Comparison of ENCODE assay signal across 8 mouse cellular contexts in genomic region chr4:117681931-117682461, GRCm38 (mm10). TPM values are rescaled to one million over a fixed set of nuclear protein-coding genes. Genes with fewer than 3 reads are reported as not detected.
DNase-seq lines count a peak whose midpoint lies in the region; ATAC-seq and TF ChIP-seq lines count a peak whose summit lies in the region.

Gene Dmap1, minus strand, starts transcription at chr4:117682273.

- ATAC-seq in G1E (ENCODE audit: extremely low read depth, insufficient number of reproducible peaks, low FRiP score, poor library complexity, severe bottlenecking): peak; percentile 58
- peak; percentile 93 for ATAC-seq in forebrain, embryonic 16.5 days
- peak; percentile 85; the same call in 1 of the 2 replicates for ATAC-seq in lung, embryonic 15.5 days (ENCODE audit: borderline replicate concordance, extremely low read depth, low FRiP score, low TSS enrichment)

- H3K4me2 ChIP-seq in forebrain, embryonic 16.5 days (ENCODE audit: low read length): peak within 1 kb of the TSS; percentile 63
- H3K4me2 ChIP-seq in lung, embryonic 15.5 days: peak within 1 kb of the TSS; percentile 69

- peaks cover 8% of the 10 kb centered on the region for H3K27me3 ChIP-seq in G1E (ENCODE audit: insufficient read depth, low read length)
- H3K27me3 ChIP-seq in forebrain, embryonic 16.5 days (replicated peaks; ENCODE audit: control insufficient read depth, insufficient read depth, low read length): no peaks in the 10 kb centered on the region
- no peaks in the 10 kb centered on the region for H3K27me3 ChIP-seq in lung, embryonic 15.5 days

- peak within 1 kb of the TSS; percentile 62; the same call in 1 of the 2 replicates for H3K27ac ChIP-seq in forebrain, embryonic 16.5 days (ENCODE audit: low read length)
- H3K27ac ChIP-seq in layer of hippocampus, adult 2 months: peak within 1 kb of the TSS; percentile 86
- no peak within 1 kb of the TSS for H3K27ac ChIP-seq in lung, embryonic 15.5 days

- H3K9ac ChIP-seq in forebrain, embryonic 16.5 days (replicated peaks; ENCODE audit: low read depth, low read length): peak within 1 kb of the TSS; percentile 91
- peak within 1 kb of the TSS; percentile 51 for H3K9ac ChIP-seq in lung, embryonic 15.5 days

- TF ChIP-seq CTCF in G1E (IDR thresholded peaks at IDR 0.05; ENCODE audit: low read depth, low read length): no peak
- TF ChIP-seq CTCF in layer of hippocampus, adult 2 months (conservative IDR thresholded peaks at IDR 0.05): peak; percentile 51

- DNase-seq in G1E (ENCODE audit: low spot score): peak; percentile 46
- DNase-seq in cerebellum, adult 11-12 months: peak; percentile 80
- DNase-seq in heart, postnatal 36 days: peak; percentile 84 to 87
- peak; percentile 75 to 81 for DNase-seq in layer of hippocampus, adult 2 months (ENCODE audit: low spot score in 2 of 2)
- peak; percentile 58 for DNase-seq in ovary, adult 18-20 months (ENCODE audit: low spot score)
- peak; percentile 88 for DNase-seq in thymus, postnatal 0 days (ENCODE audit: low spot score)

- peaks cover 20% of the 10 kb centered on the region for H3K4me1 ChIP-seq in G1E (ENCODE audit: insufficient read depth, low read depth, low read length)
- peaks cover 15% of the 10 kb centered on the region for H3K4me1 ChIP-seq in forebrain, embryonic 16.5 days (replicated peaks; ENCODE audit: control insufficient read depth, insufficient read depth, low read length)
- H3K4me1 ChIP-seq in lung, embryonic 15.5 days: peaks cover 11% of the 10 kb centered on the region

- peak within 1 kb of the TSS; percentile 92 for H3K4me3 ChIP-seq in G1E (ENCODE audit: low read depth, low read length)
- peak within 1 kb of the TSS; percentile 84 for H3K4me3 ChIP-seq in forebrain, embryonic 16.5 days (replicated peaks; ENCODE audit: low read length)
- H3K4me3 ChIP-seq in layer of hippocampus, adult 2 months: peak within 1 kb of the TSS; percentile 98
- H3K4me3 ChIP-seq in lung, embryonic 15.5 days: peak within 1 kb of the TSS; percentile 51

- no peaks in the 10 kb centered on the region for H3K9me3 ChIP-seq in G1E (replicated peaks)
- H3K9me3 ChIP-seq in forebrain, embryonic 16.5 days (ENCODE audit: control insufficient read depth, low read length): no peaks in the 10 kb centered on the region
- H3K9me3 ChIP-seq in lung, embryonic 15.5 days: no peaks in the 10 kb centered on the region

- WGBS in forebrain, embryonic 16.5 days: under 1% methylated on average over 33 of the region's 33 CpGs
- WGBS in lung, embryonic 15.5 days: under 1% methylated on average over 33 of the region's 33 CpGs

- peaks cover 42% of the 10 kb centered on the region for H3K36me3 ChIP-seq in G1E (replicated peaks)
- peaks cover 8% of the 10 kb centered on the region; the same call in 1 of the 2 replicates for H3K36me3 ChIP-seq in forebrain, embryonic 16.5 days (ENCODE audit: control insufficient read depth, insufficient read depth)
- H3K36me3 ChIP-seq in lung, embryonic 15.5 days: peaks cover 34% of the 10 kb centered on the region

- intact Hi-C loops in heart, postnatal 36 days (cut with DNase I): no loop called here

RNA-seq across cellular contexts. Expression of gene Dmap1, which starts in this region (rescaled TPM):
- total RNA-seq in G1E (2014; fragmentation: Nextera tagmentation): 27.6 and 29.9 TPM in 2 replicates
- 28.8 and 33.7 TPM in 2 replicates for total RNA-seq in G1E (2017)
- 30.0 and 42.5 TPM in 2 replicates for polyA plus RNA-seq in G1E (2012)
- polyA plus RNA-seq in forebrain, embryonic 16.5 days (2015; fragmentation: Nextera tagmentation; extraction: Ambion mirVana): 80.1 and 80.4 TPM in 2 replicates
- total RNA-seq in heart, postnatal 36 days (2021): 10 to 100 TPM; 18.2 to 20.3 TPM
- 10 to 100 TPM; 39.0 to 40.4 TPM for total RNA-seq in layer of hippocampus, adult 2 months (2021)
- polyA plus RNA-seq in lung, embryonic 15.5 days (2015; fragmentation: Nextera tagmentation; extraction: Ambion mirVana): 58.7 and 60.3 TPM in 2 replicates
- 51.7 and 53.7 TPM in 2 replicates for polyA plus RNA-seq in thymus, postnatal 0 days (2015; fragmentation: Nextera tagmentation; extraction: Ambion mirVana)
